Mouse (Mus musculus) bone marrow macrophage, adult 2 months (primary cell): Measurements from ENCODE around the gene Mpp3.

Experiments
- CTCF ChIP-seq: IDR thresholded peaks from 2 replicates; pipeline ENCODE4 v1.5.1; 2012; ENCODE audit warnings: low read depth, mild to moderate bottlenecking, low read length, moderate library complexity
- POLR2A ChIP-seq: IDR thresholded peaks from 2 replicates; pipeline ENCODE4 v1.6.1; 2012; ENCODE audit warnings: mild to moderate bottlenecking, low read depth, low read length, borderline replicate concordance

DNA sequence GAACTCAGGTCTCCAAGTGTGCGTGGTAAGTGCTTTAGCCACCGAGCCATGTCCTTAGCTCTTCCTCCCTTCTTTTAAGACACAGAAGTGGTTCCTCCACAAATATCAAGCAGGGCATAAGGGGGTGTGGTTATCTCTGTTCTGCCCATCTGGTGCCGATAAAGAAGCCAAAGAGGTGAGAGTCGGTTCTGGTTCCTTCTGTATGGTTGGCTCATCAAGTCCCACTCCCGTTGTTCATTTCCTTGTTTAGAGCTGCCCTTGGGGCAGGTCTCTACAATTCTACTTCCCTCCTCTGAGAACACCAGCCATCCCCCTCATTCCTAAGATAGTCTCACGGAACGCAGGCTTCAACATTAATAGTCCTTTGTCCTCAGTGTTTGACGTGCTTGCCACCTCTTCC, 34.2 kb downstream of the Mpp3 start:
- TF ChIP-seq POLR2A (no peak), CTCF (no peak)
